Mouse (Mus musculus) erythroblast, embryonic 14.5 days (primary cell): Measurements from ENCODE around the gene Smpdl3b.

Experiments
- GATA1 ChIP-seq: IDR thresholded peaks from 2 replicates; pipeline ENCODE4 v1.6.1; 2012; ENCODE audit warnings: low read length, inconsistent platforms, mixed read lengths
- TAL1 ChIP-seq: IDR thresholded peaks from 3 replicates; pipeline ENCODE4 v1.6.1; 2012; ENCODE audit warnings: low read length, inconsistent platforms, mixed read lengths

DNA sequence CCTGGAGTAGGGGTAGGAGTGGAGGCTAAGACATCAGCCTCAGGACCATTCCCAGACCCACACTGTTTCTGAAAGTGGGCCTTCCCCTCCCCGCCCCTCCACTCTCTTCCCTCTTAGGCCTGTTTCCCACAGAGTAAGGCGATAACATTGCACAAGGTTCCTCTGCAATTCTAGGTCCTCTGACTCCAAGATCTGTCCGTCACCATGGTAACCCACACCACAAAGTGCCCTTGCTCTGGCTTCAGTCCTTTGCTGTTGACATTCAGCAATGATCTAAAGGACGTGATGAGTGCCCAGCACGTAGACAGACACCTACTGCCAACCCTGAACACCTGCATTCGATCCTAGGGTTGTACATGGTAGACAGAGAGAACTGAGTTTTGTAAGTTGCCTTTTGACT is 4.1 kb downstream of the Smpdl3b start:
- TF ChIP-seq GATA1 (no peak), TAL1 (no peak)
